Mouse (Mus musculus) MN1 (cell line): Measurements from ENCODE around the gene Kif21a.

ENCODE experiments used
- DNase-seq: peaks from one replicate; pipeline ENCODE4 v3.0.0-alpha.2; 2016; ENCODE audit warnings: low spot score

Kif21a gene

DNA sequence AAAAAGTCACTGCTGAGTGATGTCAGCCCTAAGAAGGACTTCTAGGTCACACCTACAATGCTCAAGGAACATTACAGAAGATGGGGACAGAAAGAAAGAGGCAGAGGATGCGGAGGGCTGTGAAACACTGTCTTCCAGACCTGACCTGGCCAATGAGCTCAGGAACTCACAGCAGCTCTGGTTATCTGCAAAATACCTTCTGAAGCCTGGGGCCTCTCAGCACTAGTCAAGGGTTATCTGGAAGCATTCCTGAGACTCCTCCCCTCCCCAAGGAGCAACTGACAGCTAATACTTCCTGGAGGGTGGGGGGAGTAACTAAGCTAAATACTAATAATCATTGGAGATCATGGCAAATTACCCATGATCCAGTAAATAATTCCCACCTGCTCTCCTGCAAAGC is 111.3 kb downstream of the Kif21a start:
- DNase-seq, result no peak

DNA sequence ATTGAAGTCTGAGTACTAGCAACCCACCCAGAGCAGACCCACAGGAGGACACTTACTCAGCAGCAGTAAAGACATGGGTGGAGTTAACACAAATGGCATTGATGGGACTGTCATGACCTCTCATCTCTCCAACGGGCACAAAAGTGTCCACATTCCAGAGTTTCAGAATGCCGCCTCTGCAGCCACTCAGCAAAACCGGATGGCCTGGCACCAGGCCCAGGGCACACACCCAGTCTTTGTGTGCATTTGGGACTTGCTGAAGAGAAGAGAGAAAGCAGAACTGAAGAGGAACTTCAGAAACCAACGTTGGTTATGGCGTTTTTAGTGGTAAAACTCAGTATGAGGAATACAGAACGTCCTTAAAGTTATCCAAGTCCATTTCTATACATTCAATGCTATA is 114.2 kb downstream of the Kif21a start:
- no peak for DNase-seq

- no peak for DNase-seq
These were observed 118.3 kb downstream of the Kif21a start for GRCm38 (mm10) chr15:90931451-90931850.

DNA sequence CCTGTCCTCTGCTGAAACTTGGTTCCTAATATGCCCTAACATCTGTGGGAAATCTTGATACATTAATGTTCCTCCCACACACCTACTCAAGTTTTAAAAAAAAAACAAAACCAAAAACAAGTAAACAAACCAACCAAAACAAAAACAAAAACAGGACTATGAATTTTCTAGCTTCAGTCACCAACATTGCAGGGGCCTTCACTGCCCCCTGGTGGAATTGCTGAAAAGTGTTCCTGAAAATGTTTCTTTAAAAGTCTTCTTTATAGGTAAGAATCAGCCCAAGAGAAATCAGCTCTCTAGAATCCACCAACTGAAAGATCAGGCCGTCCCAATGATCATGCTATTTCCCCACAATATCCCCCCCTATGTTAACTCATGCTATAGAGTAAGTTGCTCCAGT is 120.7 kb downstream of the Kif21a start:
- no peak for DNase-seq

- DNase-seq, result no peak
These were observed 153.3 kb downstream of the Kif21a start for GRCm38 (mm10) chr15:90896480-90896879.

GRCm38 (mm10) chr15:90887466-90887865 is 162.3 kb downstream of the Kif21a start:
- DNase-seq, result no peak
